Mouse (Mus musculus): Measurements from ENCODE around the gene Jag1. TPM values are rescaled to one million over a fixed set of nuclear protein-coding genes. Genes with fewer than 3 reads are reported as not detected.

Gene Jag1
- total and polyA plus RNA-seq, 3 experiments = not detected

DNA sequence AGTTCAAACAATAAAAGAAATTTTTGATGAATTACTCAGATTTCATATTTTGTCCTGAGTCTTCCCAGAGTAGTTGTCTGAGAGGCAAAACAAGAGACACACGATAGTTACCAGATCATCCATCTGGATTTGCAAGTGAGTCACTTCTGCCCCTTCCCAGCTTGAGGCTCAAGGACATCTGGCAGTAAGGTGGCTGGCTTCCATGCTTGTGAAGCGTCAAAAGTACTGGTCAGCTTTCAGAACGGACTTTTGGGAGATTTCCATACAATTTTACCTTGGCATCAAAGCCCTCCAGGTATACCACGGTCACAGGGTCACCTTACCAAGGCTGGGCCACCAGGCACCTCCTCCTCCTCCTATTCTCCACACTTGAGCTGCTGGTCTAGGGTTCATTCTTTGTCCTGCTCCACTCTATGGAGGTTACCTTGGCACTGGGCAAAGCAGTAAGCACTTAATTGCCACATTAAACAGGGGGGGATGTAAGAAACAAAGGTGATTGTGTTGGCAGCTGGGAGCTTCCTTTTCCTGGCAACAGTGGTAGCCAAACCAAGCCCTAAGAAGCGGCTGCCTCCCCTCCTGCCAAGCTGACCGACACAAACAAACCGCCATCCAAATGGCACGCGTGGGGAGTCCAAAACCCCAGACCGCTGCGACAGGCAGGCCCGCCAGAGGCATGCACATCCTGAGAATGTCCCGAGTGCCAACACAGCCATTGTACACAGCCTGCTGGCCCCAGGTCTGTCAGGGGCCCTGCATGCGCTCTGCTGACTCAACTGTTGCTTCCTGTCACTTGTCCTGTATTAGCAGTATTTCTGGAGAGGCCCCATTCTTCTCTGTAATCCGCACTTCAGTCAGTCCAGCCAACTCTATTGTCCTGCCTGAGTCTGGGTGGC lies 6.9 kb downstream of the Jag1 start:
- Histone ChIP-seq H3K36me3 (replicated peaks in 1 of 2; ENCODE audit: control insufficient read depth in 1 of 2, insufficient read depth in 1 of 2, low read length in 1 of 2) (no peaks in the 10 kb centered on the region), H3K27me3 (replicated peaks) (no peaks in the 10 kb centered on the region), H3K4me2 (ENCODE audit: insufficient read depth, low read depth, poor library complexity, severe bottlenecking) (no peak overlapping the region), H3K9ac (ENCODE audit: insufficient read depth, low read depth) (no peak overlapping the region), H3K9me3 (replicated peaks; ENCODE audit: low read length) (peaks cover 11% of the 10 kb centered on the region), H3K79me2 (replicated peaks; ENCODE audit: control insufficient read depth, extremely low read depth, insufficient read depth, poor library complexity, severe bottlenecking) (no peaks in the 10 kb centered on the region), H3K4me3 (replicated peaks in 1 of 3; ENCODE audit: low read depth in 2 of 3, low read length in 2 of 3, poor library complexity in 1 of 3) (no peak overlapping the region), H3K27ac (ENCODE audit: insufficient read depth, low read depth) (no peak overlapping the region), H3K4me1 (ENCODE audit: control insufficient read depth in 1 of 2, insufficient read depth in 2 of 2) (no peaks in the 10 kb centered on the region)
- no peak for DNase-seq (ENCODE audit: extremely low read depth)
- dilution Hi-C loops (cut with MboI; ENCODE audit: extremely low pct_ligation_motif_present, extremely low pct_unique_long_range_greater_than_20kb, low sequenced_read_pairs) = no loop called here
- TF ChIP-seq RCOR1 (conservative IDR thresholded peaks at IDR 0.05; ENCODE audit: low read depth, low read length) (no peak), ELF1 (IDR thresholded peaks at IDR 0.05; ENCODE audit: low read depth, low read length) (no peak), TCF12 (IDR thresholded peaks at IDR 0.05; ENCODE audit: low read depth, low read length) (no peak), SMC3 (IDR thresholded peaks at IDR 0.05; ENCODE audit: low read depth, low read length) (no peak), JUN (IDR thresholded peaks at IDR 0.05; ENCODE audit: insufficient read depth, low read depth, low read length) (no peak)
- in situ Hi-C loops (cut with MboI; ENCODE audit: low pct_ligation_motif_present, low pct_unique_long_range_greater_than_20kb, low sequenced_read_pairs) = no loop called here

DNA sequence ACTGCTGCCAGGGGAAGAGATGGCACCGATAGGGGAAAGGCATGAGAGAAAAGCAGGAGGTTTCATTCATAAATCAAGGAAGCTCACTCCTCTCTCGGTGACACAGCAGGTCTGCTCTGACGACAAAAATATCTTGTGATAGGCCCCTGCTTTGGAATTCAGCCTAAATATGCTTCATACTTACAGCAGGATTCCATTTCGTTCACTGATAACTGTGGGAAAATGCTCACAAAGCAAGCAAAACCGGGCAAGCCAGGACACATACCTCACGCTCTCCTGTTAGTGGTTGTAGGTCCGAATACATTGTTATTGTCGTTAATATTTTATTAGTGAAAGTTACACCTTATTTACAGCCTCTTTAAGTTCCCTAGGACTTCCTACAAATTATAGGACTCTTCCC lies 8.5 kb downstream of the Jag1 start:
- no peak overlapping the region for H3K9ac ChIP-seq (ENCODE audit: insufficient read depth, low read depth)
- no peak overlapping the region for H3K27ac ChIP-seq (ENCODE audit: insufficient read depth, low read depth)
- no peaks in the 10 kb centered on the region for H3K27me3 ChIP-seq (replicated peaks)
- dilution Hi-C loops (cut with MboI; ENCODE audit: extremely low pct_ligation_motif_present, extremely low pct_unique_long_range_greater_than_20kb, low sequenced_read_pairs) (no loop called here), in situ Hi-C loops (cut with MboI; ENCODE audit: low pct_ligation_motif_present, low pct_unique_long_range_greater_than_20kb, low sequenced_read_pairs) (no loop called here)
- H3K4me3 ChIP-seq (replicated peaks in 1 of 3; ENCODE audit: low read depth in 2 of 3, low read length in 2 of 3, poor library complexity in 1 of 3) = no peak overlapping the region
- H3K4me1 ChIP-seq (ENCODE audit: control insufficient read depth in 1 of 2, insufficient read depth in 2 of 2) = no peaks in the 10 kb centered on the region
- no peak overlapping the region for H3K4me2 ChIP-seq (ENCODE audit: insufficient read depth, low read depth, poor library complexity, severe bottlenecking)
- no peaks in the 10 kb centered on the region for H3K9me3 ChIP-seq (replicated peaks; ENCODE audit: low read length)
- TF ChIP-seq SIN3A (IDR thresholded peaks at IDR 0.05; ENCODE audit: low read length) = no peak
- no peak for TF ChIP-seq MEF2A (IDR thresholded peaks at IDR 0.05; ENCODE audit: borderline replicate concordance, low read depth, low read length)
- no peak for TF ChIP-seq SMC3 (IDR thresholded peaks at IDR 0.05; ENCODE audit: low read depth, low read length)
- no peak for TF ChIP-seq ETS1 (conservative IDR thresholded peaks at IDR 0.05; ENCODE audit: low read depth, low read length)
- no peak for TF ChIP-seq JUND (conservative IDR thresholded peaks at IDR 0.05; ENCODE audit: low read depth, low read length)
- no peak for TF ChIP-seq USF2 (conservative IDR thresholded peaks at IDR 0.05; ENCODE audit: low read depth, low read length)
- TF ChIP-seq CHD1 (IDR thresholded peaks at IDR 0.05; ENCODE audit: low read depth, low read length) = no peak
- no peak for TF ChIP-seq EP300 (IDR thresholded peaks at IDR 0.05; ENCODE audit: low read length)
- TF ChIP-seq POLR2AphosphoS2 (IDR thresholded peaks at IDR 0.05; ENCODE audit: low read depth, low read length) = no peak
- no peak for TF ChIP-seq UBTF (IDR thresholded peaks at IDR 0.05; ENCODE audit: low read depth, low read length)
- no peak for TF ChIP-seq NRF1 (IDR thresholded peaks at IDR 0.05; ENCODE audit: low read depth, low read length)
- no peak for TF ChIP-seq ZKSCAN1 (IDR thresholded peaks at IDR 0.05; ENCODE audit: borderline replicate concordance, low read depth, low read length)
- TF ChIP-seq HCFC1 (IDR thresholded peaks at IDR 0.05; ENCODE audit: low read depth, low read length) = no peak
- H3K36me3 ChIP-seq (replicated peaks in 1 of 2; ENCODE audit: control insufficient read depth in 1 of 2, insufficient read depth in 1 of 2, low read length in 1 of 2) = no peaks in the 10 kb centered on the region
- no peak for DNase-seq (ENCODE audit: extremely low read depth)
- no peaks in the 10 kb centered on the region for H3K79me2 ChIP-seq (replicated peaks; ENCODE audit: control insufficient read depth, extremely low read depth, insufficient read depth, poor library complexity, severe bottlenecking)

Data from CH12.LX (cell line).